Mouse (Mus musculus) limb, embryonic 12.5 days (tissue): Measurements from ENCODE around the gene Slc29a2. TPM values are rescaled to one million over a fixed set of nuclear protein-coding genes. Genes with fewer than 3 reads are reported as not detected.
A peak's percentile ranks its signal among the peaks of the same experiment; 100 is the strongest.

Experiments used
- ATAC-seq: fragments of 200-750 bp; cut with Nextera tagmentation; 2 replicates; pipeline ENCODE4 v1.8.0; 2017; ENCODE audit warnings: low read depth, moderate TSS enrichment; ENCODE audit not compliant: insufficient number of reproducible peaks, insufficient read depth, low FRiP score, low TSS enrichment
- H3K27ac ChIP-seq: fragments of 300-500 bp; sonication (generic); 2 replicates; pipeline ENCODE4 v1.5.1; 2016; ENCODE audit warnings: mild to moderate bottlenecking, moderate library complexity
- H3K27me3 ChIP-seq: fragments of 300-500 bp; sonication (generic); 2 replicates; pipeline ENCODE4 v1.6.1; 2016; ENCODE audit warnings: mild to moderate bottlenecking, moderate library complexity
- H3K36me3 ChIP-seq: fragments of 300-500 bp; sonication (generic); 2 replicates; pipeline ENCODE4 v1.6.1; 2016; ENCODE audit warnings: mild to moderate bottlenecking, moderate library complexity
- H3K4me1 ChIP-seq: fragments of 300-500 bp; sonication (generic); replicated peaks from 2 replicates; pipeline ENCODE4 v1.6.1; 2016
- H3K4me2 ChIP-seq: fragments of 300-500 bp; sonication (generic); 2 replicates; pipeline ENCODE4 v1.6.1; 2016; ENCODE audit warnings: mild to moderate bottlenecking, moderate library complexity
- H3K4me3 ChIP-seq: fragments of 300-500 bp; sonication (generic); replicated peaks from 2 replicates; pipeline ENCODE4 v1.5.1; 2016; ENCODE audit warnings: mild to moderate bottlenecking
- H3K9ac ChIP-seq: fragments of 300-500 bp; sonication (generic); replicated peaks from 2 replicates; pipeline ENCODE4 v1.6.1; 2016; ENCODE audit warnings: mild to moderate bottlenecking, moderate library complexity
- H3K9me3 ChIP-seq: fragments of 300-500 bp; sonication (generic); 2 replicates; pipeline ENCODE4 v1.6.1; 2016; ENCODE audit warnings: mild to moderate bottlenecking, moderate library complexity
- WGBS: fragments of 180-500 bp; shearing (Covaris S2); methylation state at CpG from one replicate; pipeline ENCODE4 v1.1.7; 2016; 5-methylcytosine and 5-hydroxymethylcytosine counted together
- polyA plus RNA-seq: library from polyadenylated mRNA; unstranded; fragments of >200 nt; fragmentation: Nextera tagmentation; extraction: Ambion mirVana; gene quantifications from 2 replicates; pipeline ENCODE4 v1.2.1, GENCODE M21; 2016

The Slc29a2 gene
- polyA plus RNA-seq, 1 experiment from 2014 or later = 4.9 TPM

DNA sequence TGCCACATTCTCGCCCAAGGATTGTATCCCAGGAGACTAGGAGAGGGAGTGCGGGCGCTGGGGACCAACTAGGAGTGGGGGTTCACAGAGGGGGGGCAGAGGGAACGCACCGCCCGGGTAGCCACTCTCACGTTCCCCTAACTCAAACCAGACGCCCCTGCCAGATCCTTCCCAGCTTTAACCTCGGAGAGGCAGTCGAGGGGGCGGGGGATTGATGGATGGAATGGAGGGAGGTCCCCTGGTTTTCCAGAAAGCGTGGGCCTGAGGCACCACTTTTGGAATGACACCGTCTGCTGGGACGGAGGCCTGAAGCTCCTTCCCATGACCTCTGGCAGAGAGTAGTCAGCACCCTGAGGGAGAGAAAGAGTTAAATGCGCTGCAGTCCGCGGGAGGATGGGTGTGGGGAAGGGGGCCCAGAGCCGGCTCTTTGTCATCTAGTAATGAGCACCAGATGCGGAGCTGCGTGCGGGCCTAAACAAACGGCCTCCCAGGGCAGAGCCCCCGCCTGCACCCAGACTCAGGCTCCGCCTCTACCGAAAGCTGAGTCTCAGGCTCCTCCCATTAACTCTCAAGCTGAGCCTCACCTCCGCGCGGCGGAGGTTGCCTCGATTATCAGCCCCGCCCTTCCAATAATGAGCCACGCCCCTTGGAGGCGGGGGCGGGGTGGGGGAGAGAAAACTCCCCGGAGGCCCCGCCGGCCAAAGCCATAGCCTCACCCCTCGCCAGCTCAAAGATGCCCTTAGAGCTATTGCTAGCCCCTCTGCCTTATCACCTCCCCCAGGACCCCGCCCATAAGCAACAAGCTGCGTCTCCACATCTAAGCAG, 48.1 kb downstream of the Slc29a2 start:
- Histone ChIP-seq H3K4me1 (peaks cover 50% of the 10 kb centered on the region), H3K27ac (peak overlapping the region; percentile 99)
- WGBS = under 1% methylated on average over 40 of the region's 40 CpGs

DNA sequence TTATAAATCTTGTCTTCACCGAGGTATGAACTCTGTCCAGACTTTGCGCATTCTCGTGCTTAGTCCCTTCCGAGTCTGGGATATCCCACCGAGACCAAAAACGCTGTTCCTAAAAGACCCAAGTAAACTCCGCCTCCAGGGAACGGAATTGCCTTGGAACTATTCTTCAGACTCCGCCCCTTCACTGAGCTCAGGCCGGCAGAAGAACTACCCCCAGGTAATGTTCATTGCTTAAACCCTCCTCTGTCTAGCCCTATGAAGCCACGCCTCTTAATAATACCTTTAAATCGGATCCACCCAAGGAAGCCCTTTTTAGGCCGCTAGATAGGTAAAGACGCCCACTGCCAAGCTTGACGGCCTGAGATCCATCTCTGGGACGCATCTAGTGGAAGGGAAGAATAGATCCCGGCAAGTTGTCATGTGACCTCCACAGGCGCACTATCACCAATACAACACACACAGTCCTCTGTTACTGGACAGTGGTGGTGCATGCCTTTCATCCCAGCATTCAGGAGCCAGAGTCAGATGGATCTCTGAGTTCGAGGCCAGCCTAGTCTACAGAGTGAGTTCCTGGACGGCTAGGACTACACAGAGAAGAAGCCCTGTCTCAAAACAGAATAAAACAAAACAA, 48.8 kb downstream of the Slc29a2 start:
- peak; percentile 7; the same call in 1 of the 2 replicates for ATAC-seq
- Histone ChIP-seq H3K36me3 (no peaks in the 10 kb centered on the region), H3K4me1 (peaks cover 43% of the 10 kb centered on the region), H3K27ac (peak overlapping the region; percentile 99), H3K4me2 (peak overlapping the region; percentile 99), H3K4me3 (peak overlapping the region; percentile 69), H3K9me3 (no peaks in the 10 kb centered on the region), H3K9ac (peak overlapping the region; percentile 27; the same call in 1 of the 2 replicates), H3K27me3 (peaks cover 17% of the 10 kb centered on the region)
- under 1% methylated on average over 20 of the region's 20 CpGs for WGBS

More for the DNA sequence above, 48.1 kb downstream of the Slc29a2 start:
- no peaks in the 10 kb centered on the region for H3K9me3 ChIP-seq
- peak; percentile 85 for ATAC-seq
- H3K4me3 ChIP-seq = peak overlapping the region; percentile 69
- H3K4me2 ChIP-seq = peak overlapping the region; percentile 99
- peaks cover 17% of the 10 kb centered on the region for H3K27me3 ChIP-seq
- H3K36me3 ChIP-seq = no peaks in the 10 kb centered on the region
- H3K9ac ChIP-seq = peak overlapping the region; percentile 55

- WGBS = under 1% methylated on average over 15 of the region's 15 CpGs
- H3K27me3 ChIP-seq = peaks cover 14% of the 10 kb centered on the region
- H3K27ac ChIP-seq = peak overlapping the region; percentile 99
- H3K9me3 ChIP-seq = no peaks in the 10 kb centered on the region
- peak overlapping the region; percentile 69 for H3K4me3 ChIP-seq
- peak overlapping the region; percentile 99 for H3K4me2 ChIP-seq
- peaks cover 41% of the 10 kb centered on the region for H3K4me1 ChIP-seq
- no peaks in the 10 kb centered on the region for H3K36me3 ChIP-seq
- ATAC-seq = peak; percentile 16; the same call in 1 of the 2 replicates
- H3K9ac ChIP-seq = no peak overlapping the region
Measured at GRCm38 (mm10) chr19:5073028-5073427, 49.4 kb downstream of the Slc29a2 start.

GRCm38 (mm10) chr19:5073518-5073917, 49.9 kb downstream of the Slc29a2 start:
- Histone ChIP-seq H3K27me3 (peaks cover 13% of the 10 kb centered on the region), H3K36me3 (no peaks in the 10 kb centered on the region), H3K4me1 (peaks cover 37% of the 10 kb centered on the region), H3K27ac (no peak overlapping the region), H3K9me3 (no peaks in the 10 kb centered on the region), H3K4me2 (peak overlapping the region; percentile 99; the same call in 1 of the 2 replicates), H3K4me3 (no peak overlapping the region), H3K9ac (no peak overlapping the region)
- WGBS = 39% methylated on average over 5 of the region's 5 CpGs
- no peak for ATAC-seq

DNA sequence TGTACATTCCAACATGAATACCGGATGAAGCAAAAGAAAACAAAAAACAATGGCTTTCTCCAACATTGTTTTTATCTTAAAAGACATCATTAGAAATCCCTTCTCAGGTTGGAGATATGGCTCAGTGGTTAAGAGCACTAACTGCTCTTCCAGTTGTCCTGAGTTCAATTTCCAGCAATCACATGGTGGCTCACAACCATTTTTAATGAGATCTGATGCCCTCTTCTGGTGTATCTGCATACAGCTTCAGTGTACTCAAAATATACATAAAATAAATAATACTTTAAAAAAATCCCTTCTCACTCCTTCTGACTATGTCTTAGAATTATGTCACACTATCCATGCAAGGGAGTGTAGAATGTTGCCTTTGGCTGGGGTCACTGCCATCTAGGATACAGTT, 55.6 kb downstream of the Slc29a2 start:
- Histone ChIP-seq H3K4me1 (no peaks in the 10 kb centered on the region), H3K36me3 (no peaks in the 10 kb centered on the region), H3K4me2 (no peak overlapping the region), H3K9ac (no peak overlapping the region), H3K27ac (no peak overlapping the region), H3K27me3 (peaks cover 56% of the 10 kb centered on the region), H3K9me3 (no peaks in the 10 kb centered on the region), H3K4me3 (no peak overlapping the region)
- no peak for ATAC-seq
- WGBS = 90% methylated on average over 1 of the region's 1 CpGs

Other genes starting within 250 kb of the Slc29a2 start
- gene Rbm4, start 230.0 kb upstream of the Slc29a2 start, polyA plus RNA-seq = 80.1 and 90.2 TPM in 2 replicates
- 36.3 and 57.2 TPM in 2 replicates for gene Gm21992, start 212.2 kb upstream of the Slc29a2 start, polyA plus RNA-seq
- 113 and 114 TPM in 2 replicates for gene Rbm14, start 212.2 kb upstream of the Slc29a2 start, polyA plus RNA-seq
- gene Ccs, start 184.5 kb upstream of the Slc29a2 start, polyA plus RNA-seq = 56.4 and 60.4 TPM in 2 replicates
- 0.06 and 0.09 TPM in 2 replicates for gene Ccdc87, start 184.5 kb upstream of the Slc29a2 start, polyA plus RNA-seq
- 31.6 and 36.0 TPM in 2 replicates for gene Ctsf, start 168.7 kb upstream of the Slc29a2 start, polyA plus RNA-seq
- gene Actn3, start 146.0 kb upstream of the Slc29a2 start, polyA plus RNA-seq = 9.0 and 9.1 TPM in 2 replicates
- 9.5 and 10.7 TPM in 2 replicates for gene Zdhhc24, start 145.2 kb upstream of the Slc29a2 start, polyA plus RNA-seq
- gene Bbs1, start 117.2 kb upstream of the Slc29a2 start, polyA plus RNA-seq = 5.1 and 6.5 TPM in 2 replicates
- 148 and 152 TPM in 2 replicates for gene Dpp3, start 95.6 kb upstream of the Slc29a2 start, polyA plus RNA-seq
- 3.4 and 4.5 TPM in 2 replicates for gene Peli3, start 80.7 kb upstream of the Slc29a2 start, polyA plus RNA-seq
- gene Mrpl11, start 61.7 kb upstream of the Slc29a2 start, polyA plus RNA-seq = 153 and 154 TPM in 2 replicates
- not detected in 2 replicates for gene Npas4, start 33.5 kb upstream of the Slc29a2 start, polyA plus RNA-seq
- gene B4gat1, start 15.0 kb downstream of the Slc29a2 start, polyA plus RNA-seq = 42.3 and 44.8 TPM in 2 replicates
- gene AC124502.3, start 15.0 kb downstream of the Slc29a2 start, polyA plus RNA-seq = 2.4 and 4.1 TPM in 2 replicates
- 48.3 and 49.5 TPM in 2 replicates for gene Brms1, start 17.5 kb downstream of the Slc29a2 start, polyA plus RNA-seq
- 2.4 and 2.5 TPM in 2 replicates for gene Rin1, start 26.6 kb downstream of the Slc29a2 start, polyA plus RNA-seq
- 30.6 and 38.1 TPM in 2 replicates for gene Cd248, start 44.2 kb downstream of the Slc29a2 start, polyA plus RNA-seq
- gene Tmem151a, start 61.7 kb downstream of the Slc29a2 start, polyA plus RNA-seq = 2.3 and 2.8 TPM in 2 replicates
- 60.7 and 69.4 TPM in 2 replicates for gene Yif1a, start 64.7 kb downstream of the Slc29a2 start, polyA plus RNA-seq
- gene Cnih2, start 74.7 kb downstream of the Slc29a2 start, polyA plus RNA-seq = 43.0 and 46.3 TPM in 2 replicates
- gene Rab1b, start 83.2 kb downstream of the Slc29a2 start, polyA plus RNA-seq = 237 and 239 TPM in 2 replicates
- 28.1 and 32.1 TPM in 2 replicates for gene Klc2, start 94.7 kb downstream of the Slc29a2 start, polyA plus RNA-seq
- gene Pacs1, start 249.3 kb downstream of the Slc29a2 start, polyA plus RNA-seq = 25.9 and 32.2 TPM in 2 replicates